Mouse (Mus musculus): ENCODE data around the gene Dach1.

GRCm38 (mm10) chr14:98038524-98038923 lies 131.0 kb downstream of the Dach1 start:
- TF ChIP-seq GATA1 (IDR thresholded peaks at IDR 0.05; ENCODE audit: low read length) (no peak), TAL1 (IDR thresholded peaks at IDR 0.05; ENCODE audit: low read length) (no peak)

All from erythroblast, embryonic 14.5 days (primary cell).